Mouse (Mus musculus) spleen, postnatal 4 days (tissue): ENCODE results near the gene Btbd35f19.
"Not testable (repeated sequence)": the region's sequence is repeated elsewhere in the genome, so short reads cannot be mapped to it uniquely, and the experiment has no call there.

Source experiments
- DNase-seq, 2 experiments: peaks; one replicate each; pipeline ENCODE4 v3.0.0; 2022; ENCODE audit warnings: low spot score in 2 of 2

Btbd35f19 gene

GRCm38 (mm10) chrX:31383818-31384217, at the start of gene Btbd35f19:
Gene Btbd35f19, minus strand, starts transcription at chrX:31383918.
- DNase-seq, result not testable (repeated sequence)

- peak in 1 of 2 experiments; percentile 58 for DNase-seq
Observed at GRCm38 (mm10) chrX:31341924-31342323, 41.8 kb downstream of the Btbd35f19 start.

- not testable (repeated sequence) for DNase-seq
Observed at GRCm38 (mm10) chrX:31336154-31336553, 47.6 kb downstream of the Btbd35f19 start, which contains the start of gene Btbd35f26. Gene Btbd35f26, plus strand, starts transcription at chrX:31336454.
